Mouse (Mus musculus) forebrain, embryonic 16.5 days (tissue): ENCODE results near the gene Dusp28. TPM values are rescaled to one million over a fixed set of nuclear protein-coding genes. Genes with fewer than 3 reads are reported as not detected.

Source experiments
- ATAC-seq: fragments of 200-750 bp; cut with Nextera tagmentation; 2 replicates; pipeline ENCODE4 v1.8.0; 2017; ENCODE audit warnings: mild to moderate bottlenecking, moderate library complexity
- H3K27ac ChIP-seq: fragments of 300-500 bp; sonication (generic); 2 replicates; pipeline ENCODE4 v1.5.1; 2014; ENCODE audit warnings: low read length, control low read depth
- H3K27me3 ChIP-seq: fragments of 300-500 bp; sonication (generic); replicated peaks from 2 replicates; pipeline ENCODE4 v1.6.1; 2014; ENCODE audit warnings: low read length; ENCODE audit not compliant: control insufficient read depth, insufficient read depth
- H3K36me3 ChIP-seq: fragments of 300-500 bp; sonication (generic); 2 replicates; pipeline ENCODE4 v1.6.1; 2014; ENCODE audit not compliant: control insufficient read depth, insufficient read depth
- H3K4me1 ChIP-seq: fragments of 300-500 bp; sonication (generic); replicated peaks from 2 replicates; pipeline ENCODE4 v1.6.1; 2014; ENCODE audit warnings: low read length; ENCODE audit not compliant: control insufficient read depth, insufficient read depth
- H3K4me2 ChIP-seq: fragments of 300-500 bp; sonication (generic); 2 replicates; pipeline ENCODE4 v1.6.1; 2014; ENCODE audit warnings: mild to moderate bottlenecking, low read length, control low read depth
- H3K4me3 ChIP-seq: fragments of 300-500 bp; sonication (generic); replicated peaks from 2 replicates; pipeline ENCODE4 v1.5.1; 2014; ENCODE audit warnings: mild to moderate bottlenecking, low read length, control low read depth
- H3K9ac ChIP-seq: fragments of 300-500 bp; sonication (generic); replicated peaks from 2 replicates; pipeline ENCODE4 v1.6.1; 2014; ENCODE audit warnings: low read depth, low read length, control low read depth
- H3K9me3 ChIP-seq: fragments of 300-500 bp; sonication (generic); 2 replicates; pipeline ENCODE4 v1.6.1; 2016; ENCODE audit warnings: low read length; ENCODE audit not compliant: control insufficient read depth
- WGBS: fragments of 180-500 bp; shearing (Covaris S2); extraction: QIAGEN DNeasy Blood & Tissue Kit; methylation state at CpG from one replicate; pipeline ENCODE4 v1.1.7; 2014; 5-methylcytosine and 5-hydroxymethylcytosine counted together
- polyA plus RNA-seq: library from polyadenylated mRNA; unstranded; fragments of >200 nt; fragmentation: Nextera tagmentation; extraction: Ambion mirVana; gene quantifications from 2 replicates; pipeline ENCODE4 v1.2.1, GENCODE M21; 2015

Gene Dusp28
- polyA plus RNA-seq, 1 experiment from 2014 or later: 13.2 TPM

DNA sequence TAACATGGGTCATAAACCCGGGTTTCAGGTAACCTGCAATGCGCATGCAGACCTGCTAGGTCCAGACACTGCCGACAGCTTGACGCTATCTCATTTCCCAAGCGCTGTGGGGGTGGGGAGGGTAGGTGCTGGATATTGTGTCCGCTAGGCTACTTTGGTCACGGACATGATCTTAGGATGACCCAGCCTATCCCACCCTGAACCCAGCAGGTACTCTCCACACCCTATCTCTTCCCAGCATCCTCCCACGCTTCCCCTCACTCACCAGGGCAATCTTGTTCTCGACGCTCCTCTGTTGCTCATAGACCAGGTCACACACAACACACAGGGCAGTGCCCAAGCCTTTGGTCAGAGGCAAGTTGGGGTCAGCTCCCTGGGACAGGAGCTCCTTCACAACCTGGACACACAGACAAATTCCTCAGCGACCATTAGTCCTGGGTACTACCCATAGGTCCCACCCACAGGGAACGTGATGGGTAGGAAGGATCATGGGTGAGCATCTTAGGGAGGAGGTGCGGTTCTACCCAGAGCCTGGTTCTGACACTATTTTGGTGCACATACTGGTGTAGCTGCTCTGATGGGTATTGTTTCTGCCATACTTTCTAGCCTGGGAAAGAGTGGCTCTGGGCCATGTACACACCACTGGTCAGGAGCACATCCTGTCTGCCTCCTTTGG is 28.6 kb upstream of the Dusp28 start:
- Histone ChIP-seq H3K36me3 (no peaks in the 10 kb centered on the region), H3K27ac (no peak overlapping the region), H3K4me2 (no peak overlapping the region), H3K9me3 (no peaks in the 10 kb centered on the region), H3K27me3 (no peaks in the 10 kb centered on the region), H3K9ac (no peak overlapping the region), H3K4me3 (no peak overlapping the region), H3K4me1 (peaks cover 8% of the 10 kb centered on the region)
- ATAC-seq: no peak
- 90% methylated on average over 13 of the region's 13 CpGs for WGBS

DNA sequence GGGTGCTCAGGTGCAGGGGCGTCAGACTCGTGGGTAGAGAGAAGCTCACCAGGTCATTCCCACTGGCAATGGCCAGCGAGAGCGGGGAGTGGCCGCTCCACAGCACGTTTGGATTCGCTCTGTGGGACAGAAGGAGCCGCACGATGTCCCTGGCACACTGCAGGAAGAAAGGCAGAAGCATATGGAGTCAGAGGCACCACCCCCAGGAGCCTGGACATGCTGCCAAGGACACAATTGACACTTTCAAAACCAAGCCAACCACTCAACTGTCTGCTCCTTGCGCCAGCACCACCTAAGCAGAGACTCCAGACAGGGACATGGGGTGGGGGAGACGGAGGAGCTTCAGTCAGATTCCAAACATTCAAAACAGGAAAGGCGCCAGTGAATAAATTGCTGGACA is 27.5 kb upstream of the Dusp28 start:
- peaks cover 8% of the 10 kb centered on the region for H3K4me1 ChIP-seq
- H3K4me3 ChIP-seq: no peak overlapping the region
- no peak overlapping the region for H3K9ac ChIP-seq
- peak; percentile 82 for ATAC-seq
- no peak overlapping the region for H3K27ac ChIP-seq
- H3K4me2 ChIP-seq: no peak overlapping the region
- 62% methylated on average over 12 of the region's 12 CpGs for WGBS
- H3K9me3 ChIP-seq: no peaks in the 10 kb centered on the region
- no peaks in the 10 kb centered on the region for H3K36me3 ChIP-seq
- H3K27me3 ChIP-seq: no peaks in the 10 kb centered on the region

GRCm38 (mm10) chr1:92880101-92880500 is 26.7 kb upstream of the Dusp28 start:
- H3K9ac ChIP-seq: no peak overlapping the region
- H3K9me3 ChIP-seq: no peaks in the 10 kb centered on the region
- H3K27me3 ChIP-seq: no peaks in the 10 kb centered on the region
- H3K27ac ChIP-seq: no peak overlapping the region
- no peak for ATAC-seq
- no peak overlapping the region for H3K4me3 ChIP-seq
- no peak overlapping the region for H3K4me2 ChIP-seq
- H3K4me1 ChIP-seq: peaks cover 8% of the 10 kb centered on the region
- WGBS: 85% methylated on average over 5 of the region's 5 CpGs
- H3K36me3 ChIP-seq: no peaks in the 10 kb centered on the region

- WGBS: 81% methylated on average over 6 of the region's 6 CpGs
- Histone ChIP-seq H3K4me3 (no peak overlapping the region), H3K9me3 (no peaks in the 10 kb centered on the region), H3K27me3 (no peaks in the 10 kb centered on the region), H3K36me3 (no peaks in the 10 kb centered on the region), H3K27ac (no peak overlapping the region), H3K4me2 (no peak overlapping the region), H3K4me1 (peaks cover 8% of the 10 kb centered on the region), H3K9ac (no peak overlapping the region)
- no peak for ATAC-seq
Measured at GRCm38 (mm10) chr1:92881982-92882381, 24.8 kb upstream of the Dusp28 start.

- WGBS: 72% methylated on average over 7 of the region's 7 CpGs
- no peak for ATAC-seq
- no peak overlapping the region for H3K4me2 ChIP-seq
- no peaks in the 10 kb centered on the region for H3K9me3 ChIP-seq
- no peak overlapping the region for H3K4me3 ChIP-seq
- no peaks in the 10 kb centered on the region for H3K27me3 ChIP-seq
- no peak overlapping the region for H3K27ac ChIP-seq
- no peaks in the 10 kb centered on the region for H3K4me1 ChIP-seq
- no peak overlapping the region for H3K9ac ChIP-seq
- no peaks in the 10 kb centered on the region for H3K36me3 ChIP-seq
Measured at GRCm38 (mm10) chr1:92888901-92889655, 17.7 kb upstream of the Dusp28 start.

DNA sequence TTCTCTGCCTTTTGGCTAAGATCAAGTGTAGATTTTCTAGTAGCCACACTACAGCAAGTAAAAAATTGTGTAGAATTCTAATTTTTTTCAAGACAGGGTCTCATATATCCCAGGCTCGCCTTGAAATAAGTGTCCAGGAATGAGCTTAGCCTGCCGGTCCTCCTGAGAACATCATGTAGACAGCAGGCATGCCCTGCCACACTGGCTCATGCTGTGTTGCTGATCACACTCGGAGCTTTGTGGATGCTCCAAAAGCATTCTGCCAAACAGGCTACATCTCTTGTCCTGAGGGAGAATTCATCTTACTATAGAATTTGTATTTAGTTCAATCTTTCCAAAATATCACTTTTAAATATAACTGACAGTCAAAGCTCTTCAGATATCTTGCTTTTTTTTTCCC is 14.0 kb upstream of the Dusp28 start:
- no peak for ATAC-seq
- Histone ChIP-seq H3K27ac (no peak overlapping the region), H3K9me3 (no peaks in the 10 kb centered on the region), H3K4me1 (no peaks in the 10 kb centered on the region), H3K4me2 (no peak overlapping the region), H3K36me3 (no peaks in the 10 kb centered on the region), H3K9ac (no peak overlapping the region), H3K4me3 (no peak overlapping the region), H3K27me3 (no peaks in the 10 kb centered on the region)
- 59% methylated on average over 3 of the region's 3 CpGs for WGBS

GRCm38 (mm10) chr1:92893896-92894295 is 12.9 kb upstream of the Dusp28 start:
- H3K27me3 ChIP-seq: no peaks in the 10 kb centered on the region
- no peak overlapping the region for H3K4me2 ChIP-seq
- 70% methylated on average over 3 of the region's 3 CpGs for WGBS
- H3K4me1 ChIP-seq: no peaks in the 10 kb centered on the region
- no peak overlapping the region for H3K27ac ChIP-seq
- no peak overlapping the region for H3K4me3 ChIP-seq
- H3K9me3 ChIP-seq: no peaks in the 10 kb centered on the region
- no peak overlapping the region for H3K9ac ChIP-seq
- H3K36me3 ChIP-seq: no peaks in the 10 kb centered on the region
- no peak for ATAC-seq

DNA sequence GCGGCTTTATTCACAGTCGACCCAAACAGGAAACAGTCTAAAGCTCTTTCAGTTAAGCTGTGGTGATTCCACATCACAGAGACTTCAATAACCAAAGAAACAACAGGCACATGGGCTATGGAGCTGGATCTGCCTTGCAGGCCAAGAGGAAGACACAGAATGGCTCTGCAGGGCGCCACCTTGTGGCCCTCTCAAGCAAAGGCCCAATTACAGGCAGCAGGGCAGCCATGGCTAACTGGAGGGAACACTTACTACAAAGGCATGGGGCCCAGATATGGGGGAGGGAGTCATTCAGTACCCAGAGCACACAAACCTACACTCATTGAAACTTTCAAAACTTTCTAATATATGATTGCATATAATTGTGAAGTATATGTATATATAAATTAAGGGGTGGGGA is 11.7 kb upstream of the Dusp28 start:
- H3K4me1 ChIP-seq: no peaks in the 10 kb centered on the region
- H3K36me3 ChIP-seq: no peaks in the 10 kb centered on the region
- H3K9ac ChIP-seq: no peak overlapping the region
- no peak overlapping the region for H3K4me2 ChIP-seq
- H3K9me3 ChIP-seq: no peaks in the 10 kb centered on the region
- H3K27ac ChIP-seq: no peak overlapping the region
- whole genome bisulfite sequencing: 13% methylated on average over 3 of the region's 3 CpGs
- no peaks in the 10 kb centered on the region for H3K27me3 ChIP-seq
- H3K4me3 ChIP-seq: no peak overlapping the region
- ATAC-seq: peak; percentile 88

DNA sequence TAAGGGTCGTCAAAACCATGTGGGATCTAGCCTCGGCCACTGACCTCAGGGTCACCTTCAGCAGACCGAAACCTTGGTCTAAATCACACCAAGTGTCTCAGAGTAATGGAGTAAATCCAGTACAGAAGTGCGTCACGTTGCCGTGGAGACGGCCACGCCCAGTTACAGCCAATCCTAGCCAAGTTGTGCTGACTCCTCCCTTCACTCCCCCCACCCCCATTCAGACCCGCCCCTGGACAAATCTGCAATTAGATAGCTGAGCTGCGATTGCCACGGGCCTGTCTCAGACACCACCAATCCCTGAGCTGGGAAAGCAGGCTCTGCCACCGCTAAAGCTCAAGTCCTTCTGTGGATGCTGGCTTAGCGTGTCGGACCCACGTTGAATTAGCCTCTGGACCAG is 4.0 kb upstream of the Dusp28 start, which contains the start of gene Ankmy1:
Gene Ankmy1, minus strand, starts transcription at position 121 of the 400 bp plus-strand sequence.
- Histone ChIP-seq H3K9me3 (no peaks in the 10 kb centered on the region), H3K27ac (peak within 1 kb of the TSS; percentile 29), H3K36me3 (no peaks in the 10 kb centered on the region), H3K4me1 (peaks cover 16% of the 10 kb centered on the region), H3K9ac (0 out of 2 replicates have a peak within 1 kb of the TSS, but pooled peaks have one; percentile 12), H3K4me2 (peak within 1 kb of the TSS; percentile 37), H3K4me3 (peak within 1 kb of the TSS; percentile 14), H3K27me3 (no peaks in the 10 kb centered on the region)
- ATAC-seq: 0 out of 2 replicates have a peak, but pooled peaks have one; percentile 14
- 1% methylated on average over 15 of the region's 15 CpGs for WGBS
